Mouse (Mus musculus) cortical plate, adult 2 months (tissue): ENCODE measurements around the gene Tmprss9.

Experiments
- CTCF ChIP-seq: fragments of 200-500 bp; IDR thresholded peaks from 2 replicates; pipeline ENCODE4 v1.5.1; 2011; ENCODE audit warnings: mild to moderate bottlenecking, control low read depth, low read length; ENCODE audit not compliant: insufficient read depth; ENCODE audit errors: extremely low read depth
- POLR2A ChIP-seq: fragments of 200-500 bp; IDR thresholded peaks from 2 replicates; pipeline ENCODE4 v1.6.1; 2011; ENCODE audit warnings: mild to moderate bottlenecking, low read length, control low read depth; ENCODE audit not compliant: insufficient read depth; ENCODE audit errors: extremely low read depth

GRCm38 (mm10) chr10:80827870-80828420 lies 43.7 kb upstream of the Tmprss9 start:
- no peak for TF ChIP-seq CTCF
- TF ChIP-seq POLR2A: no peak
